Mouse (Mus musculus): ENCODE results near the gene Ryr2. TPM values are rescaled to one million over a fixed set of nuclear protein-coding genes. Genes with fewer than 3 reads are reported as not detected.
"Not testable (repeated sequence)": the region's sequence is repeated elsewhere in the genome, so short reads cannot be mapped to it uniquely, and the experiment has no call there.

Gene Ryr2
- total RNA-seq, 2 experiments from 2014 or later = 142 to 159 TPM

- DNase-seq (ENCODE audit: low spot score in 2 of 2) = no peak
- intact Hi-C loops (cut with DNase I) = no loop called here
Observed at GRCm38 (mm10) chr13:11709708-11710471, 396.9 kb downstream of the Ryr2 start.

GRCm38 (mm10) chr13:11701721-11702120, 405.0 kb downstream of the Ryr2 start:
- no peak for DNase-seq (ENCODE audit: low spot score in 2 of 2)
- intact Hi-C loops (cut with DNase I) = no loop called here

GRCm38 (mm10) chr13:11696496-11696895, 410.2 kb downstream of the Ryr2 start:
- intact Hi-C loops (cut with DNase I) = no loop called here
- DNase-seq (ENCODE audit: low spot score in 2 of 2) = no peak

GRCm38 (mm10) chr13:11681802-11682201, 424.9 kb downstream of the Ryr2 start:
- intact Hi-C loops (cut with DNase I) = no loop called here
- no peak for DNase-seq (ENCODE audit: low spot score in 2 of 2)

- intact Hi-C loops (cut with DNase I) = no loop called here
- DNase-seq (ENCODE audit: low spot score in 2 of 2) = peak in 1 of 2 experiments; percentile 48
Observed at GRCm38 (mm10) chr13:11662815-11663214, 443.9 kb downstream of the Ryr2 start.

- intact Hi-C loops (cut with DNase I) = no loop called here
- DNase-seq (ENCODE audit: low spot score in 2 of 2) = peak in 1 of 2 experiments; percentile 45
Observed at GRCm38 (mm10) chr13:11644846-11645245, 461.9 kb downstream of the Ryr2 start.

GRCm38 (mm10) chr13:11636383-11636782, 470.4 kb downstream of the Ryr2 start:
- peak in 1 of 2 experiments; percentile 22 for DNase-seq (ENCODE audit: low spot score in 2 of 2)
- intact Hi-C loops (cut with DNase I) = no loop called here

- intact Hi-C loops (cut with DNase I) = no loop called here
Observed at GRCm38 (mm10) chr13:11624513-11624912, 482.2 kb downstream of the Ryr2 start.

GRCm38 (mm10) chr13:11595431-11595830, 511.3 kb downstream of the Ryr2 start:
- no peak for DNase-seq (ENCODE audit: low spot score in 2 of 2)

More at GRCm38 (mm10) chr13:11624513-11624912, 482.2 kb downstream of the Ryr2 start:
- no peak for DNase-seq (ENCODE audit: low spot score in 2 of 2)

GRCm38 (mm10) chr13:11585283-11585682, 521.5 kb downstream of the Ryr2 start:
- no peak for DNase-seq (ENCODE audit: low spot score in 2 of 2)
- intact Hi-C loops (cut with DNase I) = no loop called here

More at GRCm38 (mm10) chr13:11595431-11595830, 511.3 kb downstream of the Ryr2 start:
- intact Hi-C loops (cut with DNase I) = no loop called here

GRCm38 (mm10) chr13:11572552-11572951, 534.2 kb downstream of the Ryr2 start:
- intact Hi-C loops (cut with DNase I) = no loop called here
- DNase-seq (ENCODE audit: low spot score in 2 of 2) = no peak

GRCm38 (mm10) chr13:11567376-11567775, 539.4 kb downstream of the Ryr2 start:
- intact Hi-C loops (cut with DNase I) = loop anchor here (10.0 kb wide), 1 partner anchor 1683 kb away; no protein-coding TSS in a partner anchor
- DNase-seq (ENCODE audit: low spot score in 2 of 2) = no peak

- no peak for DNase-seq (ENCODE audit: low spot score in 2 of 2)
- intact Hi-C loops (cut with DNase I) = loop anchor here (10.0 kb wide), 1 partner anchor 1682 kb away; no protein-coding TSS in a partner anchor
Observed at GRCm38 (mm10) chr13:11566486-11566885, 540.3 kb downstream of the Ryr2 start.

- DNase-seq (ENCODE audit: low spot score in 2 of 2) = peak; percentile 78 to 85
- intact Hi-C loops (cut with DNase I) = loop anchor here (2.0 to 10.0 kb wide), 2 partner anchors 623 to 1679 kb away; no protein-coding TSS in a partner anchor
Observed at GRCm38 (mm10) chr13:11563224-11564024, 543.3 kb downstream of the Ryr2 start.

GRCm38 (mm10) chr13:11549644-11550043, 557.1 kb downstream of the Ryr2 start:
- no peak for DNase-seq (ENCODE audit: low spot score in 2 of 2)
- intact Hi-C loops (cut with DNase I) = no loop called here

- intact Hi-C loops (cut with DNase I); DNase-seq (ENCODE audit: low spot score in 2 of 2): not testable (repeated sequence)
Observed at GRCm38 (mm10) chr13:11549136-11549535, 557.6 kb downstream of the Ryr2 start.

- no peak for DNase-seq (ENCODE audit: low spot score in 2 of 2)
- intact Hi-C loops (cut with DNase I) = no loop called here
Observed at GRCm38 (mm10) chr13:11545841-11546240, 560.9 kb downstream of the Ryr2 start.

- no peak for DNase-seq (ENCODE audit: low spot score in 2 of 2)
- intact Hi-C loops (cut with DNase I) = no loop called here
Observed at GRCm38 (mm10) chr13:11542546-11542945, 564.2 kb downstream of the Ryr2 start.

GRCm38 (mm10) chr13:11536851-11537250, 569.9 kb downstream of the Ryr2 start:
- intact Hi-C loops (cut with DNase I) = no loop called here
- DNase-seq (ENCODE audit: low spot score in 2 of 2) = no peak

- DNase-seq (ENCODE audit: low spot score in 2 of 2) = no peak
- intact Hi-C loops (cut with DNase I) = no loop called here
Observed at GRCm38 (mm10) chr13:11535874-11536273, 570.9 kb downstream of the Ryr2 start.

All from left cerebral cortex, postnatal 14 days (tissue).